Mouse (Mus musculus) heart, adult 2 months (tissue): ENCODE data around the gene Sod1.

ENCODE experiments used
- CTCF ChIP-seq: fragments of 200-600 bp; IDR thresholded peaks from 2 replicates; pipeline ENCODE4 v1.8.1; 2022; ENCODE audit warnings: antibody characterized with exemption, mild to moderate bottlenecking, moderate library complexity
- EP300 ChIP-seq: fragments of 200-500 bp; IDR thresholded peaks from 2 replicates; pipeline ENCODE4 v1.6.1; 2011; ENCODE audit warnings: low read depth, low read length, control low read depth; ENCODE audit not compliant: insufficient read depth
- POLR2A ChIP-seq: fragments of 200-500 bp; IDR thresholded peaks from 2 replicates; pipeline ENCODE4 v1.6.1; 2011; ENCODE audit warnings: mild to moderate bottlenecking, low read depth, low read length, control low read depth; ENCODE audit not compliant: insufficient read depth

DNA sequence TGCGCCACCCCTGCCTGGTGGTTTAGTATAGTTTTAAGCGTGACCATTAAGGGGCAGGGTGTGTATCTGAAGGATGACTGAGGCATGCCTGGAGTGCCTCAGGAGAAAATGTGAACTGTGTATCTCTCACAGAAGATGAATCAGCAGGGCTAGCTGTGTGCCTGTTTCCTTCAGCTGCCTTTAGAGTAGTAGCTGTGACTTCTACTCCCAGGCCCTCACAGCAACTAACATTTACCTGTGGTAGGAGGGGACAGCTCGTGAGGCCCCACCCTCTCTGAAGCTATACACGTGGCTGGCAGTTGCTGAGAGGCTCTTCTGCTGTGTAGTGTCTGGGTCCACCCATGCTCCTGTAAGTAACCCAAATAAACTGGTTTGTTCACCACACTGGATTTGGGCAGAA is 2.6 kb upstream of the Sod1 start:
- no peak for TF ChIP-seq CTCF
- TF ChIP-seq POLR2A, result no peak
- no peak for TF ChIP-seq EP300
